Mouse (Mus musculus) heart, adult 2 months (tissue): ENCODE measurements around the gene Itgad.

Experiments
- CTCF ChIP-seq: fragments of 200-600 bp; IDR thresholded peaks from 2 replicates; pipeline ENCODE4 v1.8.1; 2022; ENCODE audit warnings: antibody characterized with exemption, mild to moderate bottlenecking, moderate library complexity
- POLR2A ChIP-seq: fragments of 200-500 bp; IDR thresholded peaks from 2 replicates; pipeline ENCODE4 v1.6.1; 2011; ENCODE audit warnings: mild to moderate bottlenecking, low read depth, low read length, control low read depth; ENCODE audit not compliant: insufficient read depth

DNA sequence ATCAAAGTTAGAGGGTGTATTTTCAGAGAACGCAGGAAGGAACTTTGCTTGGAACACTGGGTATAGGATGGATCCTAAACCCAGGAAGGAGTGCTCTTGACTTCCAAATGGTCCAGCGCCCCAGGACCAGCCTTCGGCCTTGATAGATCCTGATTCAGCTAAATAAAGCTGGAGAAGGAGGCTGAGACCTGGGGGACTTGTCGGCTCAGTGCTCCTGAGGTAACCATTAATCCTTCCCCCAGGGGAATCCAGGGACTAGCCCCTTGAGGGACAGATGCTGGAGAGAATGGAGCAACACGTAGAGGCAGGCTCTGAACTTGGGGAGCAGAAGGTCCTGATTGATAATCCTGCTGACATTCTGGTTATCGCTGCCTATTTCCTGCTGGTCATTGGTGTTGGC lies 111.2 kb downstream of the Itgad start, which contains the start of gene Slc5a2:
- TF ChIP-seq CTCF (no peak), POLR2A (no peak)
